Mouse (Mus musculus) heart, embryonic 13.5 days (tissue): ENCODE measurements around the gene Csmd2. TPM values are rescaled to one million over a fixed set of nuclear protein-coding genes. Genes with fewer than 3 reads are reported as not detected.
"Not testable (repeated sequence)": the region's sequence is repeated elsewhere in the genome, so short reads cannot be mapped to it uniquely, and the experiment has no call there.

Experiments used
- ATAC-seq: fragments of 200-750 bp; cut with Nextera tagmentation; 2 replicates; pipeline ENCODE4 v1.8.0; 2017; ENCODE audit warnings: moderate TSS enrichment; ENCODE audit not compliant: insufficient number of reproducible peaks, low FRiP score, low TSS enrichment; ENCODE audit errors: extremely low read depth
- H3K27ac ChIP-seq: fragments of 300-500 bp; sonication (generic); replicated peaks from 2 replicates; pipeline ENCODE4 v1.5.1; 2015; ENCODE audit warnings: moderate library complexity, mild to moderate bottlenecking, inconsistent platforms
- H3K27me3 ChIP-seq: fragments of 300-500 bp; sonication (generic); replicated peaks from 2 replicates; pipeline ENCODE4 v1.6.1; 2015; ENCODE audit warnings: mild to moderate bottlenecking, inconsistent platforms
- H3K36me3 ChIP-seq: fragments of 300-500 bp; sonication (generic); 2 replicates; pipeline ENCODE4 v1.6.1; 2015; ENCODE audit warnings: mild to moderate bottlenecking, inconsistent platforms
- H3K4me1 ChIP-seq: fragments of 300-500 bp; sonication (generic); 2 replicates; pipeline ENCODE4 v1.6.1; 2015; ENCODE audit warnings: inconsistent platforms
- H3K4me2 ChIP-seq: fragments of 300-500 bp; sonication (generic); 2 replicates; pipeline ENCODE4 v1.6.1; 2015; ENCODE audit warnings: inconsistent platforms, mild to moderate bottlenecking, moderate library complexity
- H3K4me3 ChIP-seq: fragments of 300-500 bp; sonication (generic); 2 replicates; pipeline ENCODE4 v1.5.1; 2015; ENCODE audit warnings: moderate library complexity, mild to moderate bottlenecking, inconsistent platforms
- H3K9ac ChIP-seq: fragments of 300-500 bp; sonication (generic); 2 replicates; pipeline ENCODE4 v1.6.1; 2015; ENCODE audit warnings: inconsistent platforms, mild to moderate bottlenecking, moderate library complexity
- H3K9me3 ChIP-seq: fragments of 300-500 bp; sonication (generic); 2 replicates; pipeline ENCODE4 v1.6.1; 2016; ENCODE audit warnings: inconsistent platforms
- WGBS: fragments of 180-500 bp; shearing (Covaris S2); methylation state at CpG from one replicate; pipeline ENCODE4 v1.1.7; 2015; ENCODE audit warnings: mixed read lengths; 5-methylcytosine and 5-hydroxymethylcytosine counted together
- polyA plus RNA-seq: library from polyadenylated mRNA; unstranded; fragments of >200 nt; fragmentation: Nextera tagmentation; extraction: Ambion mirVana; gene quantifications from 2 replicates; pipeline ENCODE4 v1.2.1, GENCODE M21; 2015

Csmd2 gene
- polyA plus RNA-seq, 1 experiment from 2014 or later = 0.01 TPM

DNA sequence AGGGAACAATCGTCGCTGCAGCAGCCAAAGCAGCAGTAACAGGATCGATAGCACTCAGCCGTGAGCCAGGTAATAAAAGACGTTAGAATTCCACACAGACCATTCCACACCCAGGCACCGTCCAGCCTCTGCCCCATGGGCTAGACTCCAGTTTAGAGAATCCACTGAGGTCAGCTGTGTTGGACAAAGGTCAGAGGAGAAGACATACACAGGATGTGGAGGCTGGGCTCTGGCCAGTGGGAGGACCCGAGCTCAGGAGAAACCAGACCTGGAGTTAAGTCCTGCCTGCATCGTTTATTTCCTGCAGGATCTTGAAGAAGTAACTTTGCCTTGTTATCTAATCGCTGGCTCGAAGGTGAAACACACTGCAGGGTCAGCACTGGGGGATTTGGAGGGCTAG is 519.2 kb downstream of the Csmd2 start:
- no peak overlapping the region for H3K4me2 ChIP-seq
- H3K9me3 ChIP-seq = no peaks in the 10 kb centered on the region
- no peak overlapping the region for H3K9ac ChIP-seq
- H3K4me3 ChIP-seq = no peak overlapping the region
- H3K4me1 ChIP-seq = no peaks in the 10 kb centered on the region
- no peak overlapping the region for H3K27ac ChIP-seq
- H3K27me3 ChIP-seq = peaks cover 2% of the 10 kb centered on the region; the same call in 1 of the 2 replicates
- 64% methylated on average over 10 of the region's 10 CpGs for WGBS
- ATAC-seq = no peak
- no peaks in the 10 kb centered on the region for H3K36me3 ChIP-seq

DNA sequence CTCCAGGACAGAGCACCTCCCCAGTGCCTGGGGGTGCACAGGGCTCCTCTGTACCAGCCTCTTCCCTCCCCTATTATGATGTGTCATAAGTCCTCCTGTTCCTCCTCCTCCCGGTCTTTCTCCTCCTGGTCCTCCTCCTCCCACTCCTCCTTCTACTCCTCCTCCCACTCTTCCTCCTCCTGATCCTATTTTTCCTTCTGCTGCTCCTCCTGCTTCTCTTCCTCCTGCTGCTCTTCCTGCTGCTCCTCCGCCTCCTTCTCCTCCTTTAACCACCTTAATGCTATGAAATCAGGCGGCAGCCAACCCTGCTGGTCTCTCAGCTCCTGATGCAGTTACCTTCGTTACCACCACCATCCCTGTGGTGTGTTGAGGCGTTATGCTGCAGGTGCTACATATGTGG is 522.2 kb downstream of the Csmd2 start:
- 55% methylated on average over 5 of the region's 5 CpGs for WGBS
- ATAC-seq = no peak
- Histone ChIP-seq H3K4me2 (no peak overlapping the region), H3K9me3 (no peaks in the 10 kb centered on the region), H3K9ac (no peak overlapping the region), H3K36me3 (no peaks in the 10 kb centered on the region), H3K4me3 (no peak overlapping the region), H3K27ac (no peak overlapping the region), H3K27me3 (peaks cover 2% of the 10 kb centered on the region; the same call in 1 of the 2 replicates), H3K4me1 (no peaks in the 10 kb centered on the region)

DNA sequence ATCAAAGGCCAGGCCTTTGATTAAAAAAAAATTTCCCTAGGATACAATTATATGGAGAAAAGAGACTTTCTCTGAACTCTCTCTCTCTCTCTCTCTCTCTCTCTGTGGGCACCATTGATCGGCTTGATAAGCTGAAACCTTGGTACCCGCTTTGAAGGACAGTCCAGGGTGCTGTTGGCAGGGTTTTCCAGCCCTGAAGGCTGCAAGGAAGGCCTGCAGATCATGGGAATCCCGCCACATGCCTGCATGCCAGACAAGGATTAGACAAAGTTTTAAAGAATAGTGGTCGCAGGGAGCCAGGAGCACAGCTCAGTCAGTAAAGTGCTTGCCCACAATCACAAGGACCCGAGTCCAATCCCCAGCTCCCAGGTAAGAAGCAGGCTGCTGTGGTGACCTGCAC is 526.8 kb downstream of the Csmd2 start:
- 58% methylated on average over 5 of the region's 5 CpGs for WGBS
- no peak overlapping the region for H3K27ac ChIP-seq
- no peaks in the 10 kb centered on the region for H3K4me1 ChIP-seq
- no peak overlapping the region for H3K4me2 ChIP-seq
- no peaks in the 10 kb centered on the region for H3K36me3 ChIP-seq
- ATAC-seq = no peak
- H3K9ac ChIP-seq = no peak overlapping the region
- H3K9me3 ChIP-seq = no peaks in the 10 kb centered on the region
- peaks cover 2% of the 10 kb centered on the region; the same call in 1 of the 2 replicates for H3K27me3 ChIP-seq
- no peak overlapping the region for H3K4me3 ChIP-seq

DNA sequence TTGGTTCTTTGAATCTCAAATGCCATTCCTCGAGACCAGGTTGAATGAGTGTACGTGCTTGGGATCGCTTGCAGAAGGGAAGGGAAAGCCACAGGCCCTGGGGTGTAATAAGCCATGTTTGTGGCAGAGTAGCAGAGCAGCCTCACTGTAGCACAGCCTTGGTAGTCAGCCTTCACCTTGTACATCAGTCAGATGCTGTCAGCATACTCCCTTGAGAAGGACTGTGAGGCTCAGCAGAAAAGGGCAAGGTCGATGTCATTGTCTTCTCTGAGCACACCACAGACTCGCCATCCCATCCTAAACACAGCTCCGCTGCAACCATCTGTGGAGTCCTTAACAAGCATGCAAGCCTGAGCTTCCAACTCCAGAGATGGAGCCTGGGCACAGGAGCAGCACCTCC is 533.6 kb downstream of the Csmd2 start:
- Histone ChIP-seq H3K9me3 (no peaks in the 10 kb centered on the region), H3K27ac (no peak overlapping the region), H3K4me1 (no peaks in the 10 kb centered on the region), H3K36me3 (no peaks in the 10 kb centered on the region), H3K27me3 (no peaks in the 10 kb centered on the region), H3K4me2 (no peak overlapping the region), H3K9ac (no peak overlapping the region), H3K4me3 (no peak overlapping the region)
- WGBS = 85% methylated on average over 6 of the region's 6 CpGs
- ATAC-seq = no peak

DNA sequence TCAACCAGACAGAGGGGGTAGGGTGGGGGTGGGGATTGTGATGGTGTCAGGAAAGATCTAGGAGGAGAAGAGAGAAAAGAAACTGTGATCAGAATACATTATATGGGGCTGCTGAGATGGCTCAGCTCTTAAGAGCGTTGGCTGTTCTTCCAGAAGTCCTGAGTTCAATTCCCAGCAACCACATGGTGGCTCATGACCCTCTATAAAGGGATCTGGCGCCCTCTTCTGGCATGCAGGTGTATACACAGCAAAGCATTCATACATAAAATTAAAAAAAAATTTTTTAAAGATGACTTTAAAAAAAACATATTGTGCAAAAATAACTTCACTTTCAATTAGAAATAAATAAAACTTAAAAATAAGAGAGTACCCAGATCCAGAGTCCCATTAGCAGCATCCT is 555.7 kb downstream of the Csmd2 start:
- Histone ChIP-seq H3K4me1 (no peaks in the 10 kb centered on the region), H3K4me3 (no peak overlapping the region), H3K36me3 (no peaks in the 10 kb centered on the region), H3K4me2 (no peak overlapping the region), H3K27me3 (peaks cover 3% of the 10 kb centered on the region; the same call in 1 of the 2 replicates), H3K27ac (no peak overlapping the region), H3K9ac (no peak overlapping the region), H3K9me3 (no peaks in the 10 kb centered on the region)
- WGBS = 23% methylated on average over 2 of the region's 2 CpGs
- no peak for ATAC-seq

DNA sequence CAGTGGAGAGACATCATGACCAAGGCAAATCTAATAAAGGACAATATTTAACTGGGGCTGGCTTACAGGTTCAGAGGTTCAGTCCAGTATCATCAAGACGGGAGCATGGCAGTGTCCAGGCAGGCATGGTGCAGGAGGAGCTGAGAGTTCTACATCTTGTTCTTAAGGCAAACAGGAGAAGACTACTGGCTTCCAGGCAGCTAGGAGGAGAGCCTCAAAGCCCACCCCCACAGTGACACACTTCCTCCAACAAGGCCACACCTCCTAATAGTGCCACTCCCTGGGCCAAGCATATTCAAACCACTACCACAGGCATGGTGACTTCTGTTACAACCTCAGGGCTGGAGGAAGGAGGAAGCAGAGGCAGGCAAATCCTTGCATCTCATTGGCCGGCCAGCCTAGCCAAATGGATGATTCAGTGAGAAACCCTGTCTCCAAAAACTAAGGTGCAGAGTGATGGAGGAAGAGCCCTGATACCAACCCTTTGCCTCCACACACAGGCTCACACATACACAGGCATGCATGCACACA is 556.4 kb downstream of the Csmd2 start:
- H3K36me3 ChIP-seq, H3K9me3 ChIP-seq, H3K9ac ChIP-seq, H3K27ac ChIP-seq, ATAC-seq, H3K4me1 ChIP-seq, H3K27me3 ChIP-seq, H3K4me3 ChIP-seq, H3K4me2 ChIP-seq: not testable (repeated sequence)
- 73% methylated on average over 2 of the region's 2 CpGs for WGBS

DNA sequence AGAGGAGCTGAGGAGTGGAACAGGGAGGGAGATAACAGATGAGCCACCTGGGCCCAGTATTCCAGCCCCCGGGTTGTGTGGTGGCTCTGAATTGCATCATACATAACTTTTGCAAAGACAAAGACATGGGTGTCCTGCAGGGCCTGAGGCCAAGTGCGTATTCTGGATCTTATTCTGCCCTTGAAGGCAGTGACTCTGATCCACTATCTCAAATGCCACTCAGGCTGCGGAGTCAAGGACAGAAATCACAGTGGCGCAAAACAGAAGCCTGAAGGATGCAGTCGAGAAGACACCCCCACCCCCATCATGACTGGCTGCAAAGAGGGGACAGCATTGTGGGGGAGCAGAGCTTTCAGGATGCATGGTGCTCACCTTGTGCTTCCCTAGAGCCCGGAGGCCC is 563.1 kb downstream of the Csmd2 start:
- Histone ChIP-seq H3K9me3 (no peaks in the 10 kb centered on the region), H3K36me3 (no peaks in the 10 kb centered on the region), H3K4me1 (no peaks in the 10 kb centered on the region), H3K27me3 (0 out of 2 replicates have a peak, but pooled peaks cover 3% of the 10 kb centered on the region), H3K4me2 (no peak overlapping the region), H3K27ac (no peak overlapping the region), H3K4me3 (no peak overlapping the region), H3K9ac (no peak overlapping the region)
- ATAC-seq = no peak
- 62% methylated on average over 6 of the region's 6 CpGs for WGBS

DNA sequence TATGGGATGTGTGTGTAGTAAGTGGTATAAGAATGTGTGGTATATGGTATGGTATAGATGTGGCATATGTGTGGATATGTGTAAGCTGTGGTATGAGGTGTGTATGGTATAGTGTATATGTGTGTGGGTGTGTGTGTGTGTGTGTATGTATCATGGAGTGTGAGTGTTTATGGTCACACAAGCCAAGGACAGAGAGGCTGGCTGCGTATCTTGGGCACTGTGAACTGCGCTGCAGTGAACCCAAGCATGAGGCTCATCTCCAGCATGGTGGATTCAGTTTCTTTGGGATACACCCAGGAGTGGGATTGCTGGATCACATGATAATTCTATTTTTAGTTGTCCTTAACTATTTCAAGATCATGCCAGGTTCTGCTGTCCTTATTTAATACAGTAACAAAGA is 566.5 kb downstream of the Csmd2 start:
- no peaks in the 10 kb centered on the region for H3K9me3 ChIP-seq

DNA sequence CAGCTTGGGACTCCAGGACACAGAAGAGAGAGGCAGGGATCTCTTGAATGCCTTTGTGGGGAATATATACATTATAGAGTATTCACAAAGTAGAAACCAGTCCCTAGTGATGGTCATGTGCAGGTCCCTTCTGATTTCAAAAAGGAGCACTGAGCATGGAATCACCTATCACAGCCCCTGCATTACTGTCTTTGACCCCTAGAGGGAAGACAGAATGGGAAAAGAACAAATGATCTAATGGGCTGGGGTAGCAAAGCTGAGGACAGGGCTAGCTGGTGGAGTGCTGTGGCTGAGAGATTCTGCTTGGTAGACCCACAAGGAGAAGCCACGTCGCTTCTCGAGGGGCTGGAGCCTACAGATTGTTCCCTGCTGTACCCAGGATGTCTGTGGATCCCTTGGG is 572.7 kb downstream of the Csmd2 start:
- no peaks in the 10 kb centered on the region for H3K9me3 ChIP-seq
- H3K9ac ChIP-seq = no peak overlapping the region
- no peak for ATAC-seq
- H3K36me3 ChIP-seq = no peaks in the 10 kb centered on the region
- no peak overlapping the region for H3K4me2 ChIP-seq
- no peaks in the 10 kb centered on the region; the same call in 1 of the 2 replicates for H3K27me3 ChIP-seq
- 67% methylated on average over 3 of the region's 3 CpGs for WGBS
- H3K4me1 ChIP-seq = no peaks in the 10 kb centered on the region
- H3K4me3 ChIP-seq = no peak overlapping the region
- no peak overlapping the region for H3K27ac ChIP-seq

More for the DNA sequence above, 566.5 kb downstream of the Csmd2 start:
- no peaks in the 10 kb centered on the region for H3K36me3 ChIP-seq
- 82% methylated on average over 2 of the region's 2 CpGs for WGBS
- no peak for ATAC-seq
- no peak overlapping the region for H3K4me3 ChIP-seq
- no peak overlapping the region for H3K9ac ChIP-seq
- H3K4me1 ChIP-seq = no peaks in the 10 kb centered on the region
- no peak overlapping the region for H3K4me2 ChIP-seq
- H3K27ac ChIP-seq = no peak overlapping the region
- H3K27me3 ChIP-seq = no peaks in the 10 kb centered on the region

DNA sequence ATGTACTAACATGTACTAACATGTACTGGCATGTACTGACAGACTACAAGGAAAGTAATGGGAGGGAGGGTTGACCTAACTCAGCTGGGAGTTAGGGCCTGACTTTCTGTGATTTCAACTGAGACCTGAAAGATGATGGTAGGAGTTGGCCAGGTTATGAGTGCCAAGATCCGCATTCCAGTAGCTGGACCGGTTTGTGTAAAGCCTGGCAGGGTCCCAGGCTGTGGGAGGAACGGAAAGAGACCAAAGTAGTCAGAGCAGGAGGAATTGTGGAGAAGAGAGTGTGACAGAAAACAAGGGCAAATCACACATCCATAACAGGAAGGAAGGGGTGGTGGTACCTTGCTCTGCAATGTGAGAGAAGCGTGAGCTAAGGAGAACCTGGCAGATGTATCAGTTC is 588.2 kb downstream of the Csmd2 start:
- peaks cover 6% of the 10 kb centered on the region for H3K9me3 ChIP-seq
- H3K4me1 ChIP-seq = no peaks in the 10 kb centered on the region
- H3K9ac ChIP-seq = no peak overlapping the region
- H3K36me3 ChIP-seq = peaks cover 32% of the 10 kb centered on the region
- no peak overlapping the region for H3K4me2 ChIP-seq
- no peak overlapping the region for H3K27ac ChIP-seq
- WGBS = 68% methylated on average over 4 of the region's 4 CpGs
- H3K4me3 ChIP-seq = no peak overlapping the region
- no peaks in the 10 kb centered on the region for H3K27me3 ChIP-seq
- no peak for ATAC-seq

DNA sequence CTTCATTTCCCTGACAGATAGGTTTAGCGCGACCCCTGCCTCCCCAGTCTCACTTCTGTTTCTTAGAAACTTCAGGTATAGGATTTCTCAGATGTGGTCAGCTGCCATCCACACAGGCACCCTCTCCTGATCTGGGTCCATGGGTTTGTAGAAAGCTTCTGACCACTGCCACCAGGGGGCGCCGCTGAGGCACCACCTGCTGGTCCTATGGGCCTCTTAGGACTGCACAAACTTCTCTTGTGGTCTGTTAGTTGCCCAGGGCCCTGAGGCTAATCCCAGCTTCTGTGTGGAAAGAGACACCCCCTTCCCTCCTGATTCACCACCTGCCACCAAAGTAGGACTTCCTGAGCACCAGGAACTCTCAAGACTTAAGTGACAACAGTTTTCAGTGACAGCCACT is 591.5 kb downstream of the Csmd2 start:
- Histone ChIP-seq H3K4me2 (no peak overlapping the region), H3K4me1 (no peaks in the 10 kb centered on the region), H3K36me3 (peaks cover 66% of the 10 kb centered on the region), H3K27ac (no peak overlapping the region), H3K9ac (no peak overlapping the region), H3K4me3 (no peak overlapping the region), H3K9me3 (peaks cover 36% of the 10 kb centered on the region), H3K27me3 (no peaks in the 10 kb centered on the region)
- 56% methylated on average over 4 of the region's 4 CpGs for WGBS
- ATAC-seq = no peak

DNA sequence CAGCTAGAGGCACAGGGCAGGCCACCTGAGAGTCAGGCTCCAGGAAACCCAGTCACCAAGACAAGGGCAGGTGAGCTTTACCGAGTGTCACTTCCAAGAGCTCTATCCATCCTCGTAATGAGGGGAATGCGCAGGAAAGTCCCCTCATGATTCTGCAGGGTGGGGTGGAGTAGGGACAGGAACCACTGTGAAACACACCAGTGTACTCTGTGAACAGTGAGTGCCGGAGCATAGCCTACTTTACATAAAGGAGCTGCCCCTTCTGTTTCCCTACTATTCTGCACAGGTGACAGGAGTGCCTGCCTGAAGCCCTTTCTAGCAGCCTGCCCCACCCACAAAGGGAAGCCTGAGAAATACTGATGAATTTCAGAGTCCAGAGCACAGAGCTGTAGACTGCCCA is 605.6 kb downstream of the Csmd2 start:
- no peak overlapping the region for H3K9ac ChIP-seq
- ATAC-seq = no peak
- H3K4me2 ChIP-seq = no peak overlapping the region
- H3K4me3 ChIP-seq = no peak overlapping the region
- no peaks in the 10 kb centered on the region for H3K27me3 ChIP-seq
- WGBS = 91% methylated on average over 4 of the region's 4 CpGs
- H3K4me1 ChIP-seq = peaks cover 4% of the 10 kb centered on the region; the same call in 1 of the 2 replicates
- peaks cover 38% of the 10 kb centered on the region for H3K36me3 ChIP-seq
- H3K27ac ChIP-seq = no peak overlapping the region
- no peaks in the 10 kb centered on the region for H3K9me3 ChIP-seq
